Mouse (Mus musculus) thymus, postnatal 0 days (tissue): ENCODE measurements around the gene Wfdc6b. TPM values are rescaled to one million over a fixed set of nuclear protein-coding genes. Genes with fewer than 3 reads are reported as not detected.
"Not testable (repeated sequence)": the region's sequence is repeated elsewhere in the genome, so short reads cannot be mapped to it uniquely, and the experiment has no call there.

Experiments used
- DNase-seq: peaks from one replicate; pipeline ENCODE4 v3.0.0-alpha.2; 2015; ENCODE audit warnings: low spot score
- polyA plus RNA-seq: library from polyadenylated mRNA; unstranded; fragments of >200 nt; fragmentation: Nextera tagmentation; extraction: Ambion mirVana; gene quantifications from 2 replicates; pipeline ENCODE4 v1.2.1, GENCODE M21; 2015

Wfdc6b gene
- polyA plus RNA-seq, result not detected in 2 replicates

GRCm38 (mm10) chr2:164613471-164613870, at the start of gene Wfdc6b, which contains the start of gene Wfdc8:
Wfdc6b (plus strand) TSS chr2:164613522.
Wfdc8 (minus strand) TSS chr2:164613626.
- not testable (repeated sequence) for DNase-seq

GRCm38 (mm10) chr2:164564346-164564745, 49.0 kb upstream of the Wfdc6b start:
- DNase-seq, result no peak

GRCm38 (mm10) chr2:164566997-164567396, 46.3 kb upstream of the Wfdc6b start:
- DNase-seq, result no peak

- no peak for DNase-seq
Observed at GRCm38 (mm10) chr2:164567460-164567859, 45.9 kb upstream of the Wfdc6b start.

- not testable (repeated sequence) for DNase-seq
Observed at GRCm38 (mm10) chr2:164573359-164573758, 40.0 kb upstream of the Wfdc6b start, which contains the start of gene Spint3. Spint3 (minus strand) TSS chr2:164573459.

GRCm38 (mm10) chr2:164585025-164585725, 28.1 kb upstream of the Wfdc6b start, which contains the start of gene Wfdc6a:
Wfdc6a (minus strand) TSS chr2:164585447.
- not testable (repeated sequence) for DNase-seq

- peak; percentile 23 for DNase-seq
Observed at GRCm38 (mm10) chr2:164592014-164592413, 21.3 kb upstream of the Wfdc6b start.

GRCm38 (mm10) chr2:164593494-164593893, 19.8 kb upstream of the Wfdc6b start, which contains the start of gene Eppin:
Eppin (minus strand) TSS chr2:164593594.
- no peak for DNase-seq

- DNase-seq, result no peak
Observed at GRCm38 (mm10) chr2:164600179-164600578, 13.1 kb upstream of the Wfdc6b start.

GRCm38 (mm10) chr2:164603482-164603881, 9.8 kb upstream of the Wfdc6b start:
- DNase-seq, result no peak

GRCm38 (mm10) chr2:164604411-164604810, 8.9 kb upstream of the Wfdc6b start:
- DNase-seq, result no peak

- DNase-seq, result no peak
Observed at GRCm38 (mm10) chr2:164608781-164609180, 4.5 kb upstream of the Wfdc6b start.

- no peak for DNase-seq
Observed at GRCm38 (mm10) chr2:164615386-164615785, 2.1 kb downstream of the Wfdc6b start.

- no peak for DNase-seq
Observed at GRCm38 (mm10) chr2:164619050-164619449, 5.7 kb downstream of the Wfdc6b start.

GRCm38 (mm10) chr2:164621775-164622174, 8.5 kb downstream of the Wfdc6b start:
- DNase-seq, result no peak

- DNase-seq, result no peak
Observed at GRCm38 (mm10) chr2:164635266-164635665, 21.9 kb downstream of the Wfdc6b start.

- no peak for DNase-seq
Observed at GRCm38 (mm10) chr2:164638696-164639095, 25.4 kb downstream of the Wfdc6b start, which contains the start of gene Wfdc16. Wfdc16 (minus strand) TSS chr2:164638796.

GRCm38 (mm10) chr2:164641129-164641528, 27.8 kb downstream of the Wfdc6b start:
- DNase-seq, result no peak

GRCm38 (mm10) chr2:164641881-164642673, 28.8 kb downstream of the Wfdc6b start:
- no peak for DNase-seq

- peak; percentile 37 for DNase-seq
Observed at GRCm38 (mm10) chr2:164655858-164656257, 42.5 kb downstream of the Wfdc6b start, which contains the start of gene Wfdc10. Wfdc10 (plus strand) TSS chr2:164656046.

GRCm38 (mm10) chr2:164656483-164656882, 43.2 kb downstream of the Wfdc6b start, which contains the start of gene Wfdc9:
Wfdc9 (minus strand) TSS chr2:164656583.
- DNase-seq, result no peak

GRCm38 (mm10) chr2:164664851-164665250, 51.5 kb downstream of the Wfdc6b start:
- no peak for DNase-seq
